ENCODE assay signal across 8 mouse cellular contexts in genomic region chr10:85220918-85221770, GRCm38 (mm10). TPM values are rescaled to one million over a fixed set of nuclear protein-coding genes. Genes with fewer than 3 reads are reported as not detected.
A peak's percentile ranks its signal among the peaks of the same experiment; 100 is the strongest.
DNase-seq lines count a peak whose midpoint lies in the region; TF ChIP-seq lines count a peak whose summit lies in the region.

No protein-coding gene starts in this region.

- H3K27ac ChIP-seq in gastrocnemius, adult 2 months = no peak overlapping the region

- DNase-seq in ZHBTc4 (ENCODE audit: low read depth, low spot score) = peak; percentile 89
- peak; percentile 95 to 98 for DNase-seq in cerebellum, postnatal 25 days
- peak; percentile 84 for DNase-seq in gastrocnemius, adult 2 months
- peak; percentile 64 for DNase-seq in hindlimb bud, embryonic 11.5 days (ENCODE audit: extremely low spot score, low read depth, low spot score)
- DNase-seq in left cerebral cortex, adult 9 months (ENCODE audit: low spot score in 2 of 2) = peak; percentile 56 to 95
- peak; percentile 83 for DNase-seq in mesoderm, embryonic 11.5 days (ENCODE audit: low read depth, low spot score)
- DNase-seq in right cerebral cortex, postnatal 36 days (ENCODE audit: low spot score in 2 of 2) = peak; percentile 75 to 81
- DNase-seq in urinary bladder, postnatal 4 days (ENCODE audit: low spot score in 2 of 2) = peak; percentile 44 to 89

- peak; percentile 98; the same call in 1 of the 2 replicates for TF ChIP-seq CTCF in gastrocnemius, adult 2 months (IDR thresholded peaks at IDR 0.05)

- peak overlapping the region; percentile 66 for H3K4me3 ChIP-seq in gastrocnemius, adult 2 months

- intact Hi-C loops in gastrocnemius, adult 2 months (cut with DNase I) = loop anchor here (1.0 kb wide), 2 partner anchors 404 to 430 kb away; no protein-coding TSS in a partner anchor

RNA-seq across cellular contexts. Expression of gene Cry1, which starts 36.3 kb away (rescaled TPM):
- total RNA-seq in gastrocnemius, adult 2 months (2021) = 10 to 100 TPM in 1 of 2 experiments, 1 to 10 TPM in 1; 9.1 to 15.5 TPM
